Mouse (Mus musculus): ENCODE measurements at regions not wholly inside any gene's neighbourhood (a gene's known extent, or its start where the extent isn't known, plus 50 kb on each side); places are given as distances from the start of the nearest gene placed in this dataset.

DNA sequence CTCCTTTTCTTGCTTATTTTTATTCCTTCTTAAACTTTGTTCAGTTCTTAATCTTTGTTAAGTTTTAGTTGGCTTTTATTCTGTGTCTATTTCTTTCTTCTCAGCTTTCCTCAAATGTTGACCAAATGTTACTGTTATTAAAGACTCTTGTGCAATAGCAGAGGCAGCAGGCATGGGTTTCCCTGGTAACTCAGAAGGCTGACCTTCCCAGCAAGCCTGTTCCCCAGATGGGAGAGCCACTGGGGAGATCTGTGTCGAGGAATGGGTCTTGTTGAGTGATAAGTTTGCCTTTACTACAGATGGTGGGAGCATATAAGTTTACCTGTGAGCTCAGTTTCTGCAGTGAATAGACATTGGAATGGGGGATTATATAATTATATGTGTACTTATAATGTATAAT, 237.2 kb downstream of the Plpp3 start:
- peak in 1 of 2 experiments; percentile 10 for DNase-seq

DNA sequence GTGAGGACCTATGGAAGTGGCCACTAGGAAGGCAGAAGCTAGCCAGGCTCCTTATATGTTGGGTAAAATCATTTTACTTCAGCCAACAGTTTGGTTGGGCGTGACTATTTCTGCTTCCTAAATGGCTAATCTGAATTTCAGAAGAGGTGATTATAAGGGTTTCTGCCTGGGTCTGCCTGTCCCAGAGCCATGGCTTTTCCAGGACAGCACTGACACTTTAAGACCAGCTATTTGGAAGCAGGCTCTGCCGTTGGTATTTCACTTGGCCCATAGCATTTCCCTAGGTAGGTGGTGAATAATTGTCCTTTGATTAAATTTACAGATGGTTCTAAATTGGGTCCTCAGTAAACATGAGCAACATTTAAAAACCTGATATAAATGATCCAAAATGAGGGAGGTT, 240.3 kb downstream of the Plpp3 start:
- no peak for DNase-seq

DNA sequence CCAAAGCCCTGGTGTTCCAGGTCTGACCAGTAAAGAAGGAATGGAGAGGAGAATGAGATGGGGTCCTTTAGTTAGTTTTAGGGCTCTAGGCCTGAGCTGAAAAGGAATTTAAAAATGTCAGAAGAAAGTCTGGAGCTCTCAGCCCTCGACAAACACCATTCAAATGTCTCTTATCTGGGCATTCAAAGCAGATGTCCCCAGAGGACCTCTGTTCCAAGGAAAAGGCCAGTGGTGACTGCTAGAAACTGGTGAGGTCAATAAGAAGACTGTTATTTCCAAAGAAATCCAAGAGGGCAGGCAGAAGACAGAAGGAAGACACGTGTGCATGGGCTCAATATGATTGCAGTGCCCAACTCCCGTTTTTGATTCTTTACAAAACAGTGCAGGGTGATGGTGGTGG, 244.9 kb downstream of the Plpp3 start:
- DNase-seq, result no peak

DNA sequence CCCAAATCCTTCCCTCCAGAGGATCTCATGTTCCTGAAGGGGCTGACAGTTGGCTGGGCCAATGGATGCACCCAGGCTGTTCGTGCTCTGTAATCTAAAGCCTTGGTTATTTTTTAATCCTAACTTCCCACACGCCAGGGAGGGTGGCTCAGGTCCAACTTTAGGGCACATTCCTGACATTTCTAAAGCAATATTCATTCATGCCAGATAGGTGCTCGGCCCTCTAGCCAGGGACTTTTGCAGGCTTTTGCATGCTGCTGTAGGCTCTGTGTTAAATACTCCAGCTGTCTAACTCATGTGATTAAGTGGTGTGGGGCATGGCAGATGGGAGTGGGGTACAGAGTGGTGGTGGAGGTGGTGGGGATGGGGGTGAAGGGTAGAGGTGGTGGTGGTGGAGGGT, 246.0 kb downstream of the Plpp3 start:
- DNase-seq, result peak; percentile 55 to 57

DNA sequence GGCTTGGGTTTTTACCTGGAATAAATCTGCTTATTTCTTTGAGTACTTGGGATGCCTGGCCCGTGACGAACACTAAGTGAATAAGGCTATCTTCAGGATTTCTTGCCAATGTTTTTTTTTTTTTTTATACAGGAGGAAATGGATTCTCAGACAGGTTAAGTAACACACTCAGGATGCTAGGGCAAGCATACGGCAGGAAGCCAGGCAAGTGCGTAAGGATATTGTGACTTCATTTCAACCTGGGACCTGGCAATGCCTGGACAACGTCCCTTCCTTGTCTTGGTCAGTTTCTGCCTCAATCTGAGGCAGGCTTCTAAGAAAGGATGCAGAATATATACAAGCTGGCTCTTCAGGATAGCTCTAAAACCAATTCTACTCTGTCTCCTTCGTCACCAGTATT, 246.5 kb downstream of the Plpp3 start:
- DNase-seq, result peak; percentile 4 to 25

DNA sequence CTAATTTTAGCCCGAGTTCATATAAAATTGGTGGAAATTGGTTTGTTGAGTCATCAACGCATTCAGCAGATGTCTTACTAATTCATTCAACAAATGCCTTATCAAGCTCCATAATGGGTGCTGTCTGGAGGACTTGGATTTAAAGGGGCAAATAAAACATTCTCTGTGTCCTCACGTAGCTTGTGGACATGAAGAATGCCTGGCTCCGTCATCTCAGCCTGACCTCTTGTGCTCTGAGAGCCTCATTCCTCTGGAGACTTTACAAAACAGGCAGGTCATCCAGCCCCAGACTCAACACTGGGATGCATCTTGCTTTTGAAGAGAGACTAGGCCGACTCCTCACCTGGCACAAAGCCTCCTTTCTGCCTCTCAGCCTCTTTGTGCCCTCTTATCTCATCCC, 248.6 kb downstream of the Plpp3 start:
- no peak for DNase-seq

DNA sequence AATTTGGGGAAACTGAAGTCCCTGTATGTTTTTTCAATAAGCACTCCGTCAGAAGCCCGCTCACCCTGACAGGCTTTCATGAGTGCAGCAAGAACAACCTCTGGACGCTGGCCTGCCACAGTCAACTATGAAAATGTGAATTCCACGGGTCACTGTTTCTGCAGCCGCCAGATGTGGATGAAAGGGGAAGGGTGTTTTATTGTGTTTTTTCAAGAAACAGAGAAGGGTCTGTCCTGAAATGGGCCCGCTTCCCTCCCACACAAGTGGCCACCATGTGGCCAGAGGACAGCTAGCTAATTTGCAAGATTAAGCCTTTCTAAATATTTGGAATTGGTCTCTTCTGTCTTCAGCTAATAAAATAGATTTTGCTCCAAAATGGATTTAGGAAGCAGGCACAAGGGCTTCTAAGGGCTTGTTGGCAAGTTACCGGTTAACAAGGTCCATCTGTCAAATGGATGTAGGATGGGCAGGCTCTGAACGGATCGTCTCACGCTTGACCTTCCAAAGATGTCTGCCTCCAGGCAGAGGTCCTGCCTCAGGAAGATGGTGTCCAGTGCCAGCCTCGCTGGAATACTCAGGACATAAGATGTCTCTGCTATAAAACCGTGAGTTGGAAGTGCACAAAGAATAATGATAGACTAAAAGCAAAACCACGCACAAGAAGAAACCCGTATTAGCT, 249.8 kb downstream of the Plpp3 start:
- no peak for DNase-seq

DNA sequence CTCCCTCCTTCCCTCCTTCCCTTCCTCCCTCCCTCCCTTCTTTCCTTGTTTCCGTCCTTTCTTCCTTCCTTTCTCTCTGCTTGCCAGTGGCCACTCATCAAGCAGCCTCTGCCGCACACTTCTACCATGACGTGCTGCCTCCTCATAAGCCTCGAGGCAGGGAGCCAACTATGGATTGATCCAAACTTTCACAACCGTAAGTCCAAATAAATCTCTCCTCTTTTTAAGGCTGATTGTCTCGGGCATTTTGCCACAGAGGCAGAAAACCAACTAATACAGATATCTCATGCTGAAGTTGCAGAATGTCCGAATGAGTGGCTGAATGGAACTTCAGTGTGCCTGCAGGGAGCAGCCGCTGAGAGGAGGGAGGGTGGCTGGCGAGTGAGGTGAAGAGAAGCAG, 251.7 kb downstream of the Plpp3 start:
- DNase-seq, result no peak

DNA sequence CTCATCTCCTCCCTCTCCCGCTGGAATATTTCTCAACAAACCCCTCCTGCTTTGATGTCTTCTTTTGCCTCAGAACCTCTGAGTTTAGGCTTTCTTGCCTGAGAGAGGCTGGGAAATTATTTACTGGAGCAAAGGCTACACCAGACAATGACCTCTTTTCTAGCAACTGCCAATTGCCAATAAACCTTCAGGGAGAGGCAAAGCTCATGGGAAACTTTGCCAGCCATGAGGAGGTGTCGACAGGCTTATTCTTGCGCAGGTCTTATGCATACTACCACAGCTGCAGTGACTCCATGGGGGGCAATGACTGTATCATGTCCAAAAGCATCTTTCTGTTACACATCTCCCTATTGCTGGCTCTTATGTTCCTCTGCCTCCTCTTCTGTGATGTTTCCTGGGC, 260.0 kb downstream of the Plpp3 start:
- DNase-seq, result no peak

DNA sequence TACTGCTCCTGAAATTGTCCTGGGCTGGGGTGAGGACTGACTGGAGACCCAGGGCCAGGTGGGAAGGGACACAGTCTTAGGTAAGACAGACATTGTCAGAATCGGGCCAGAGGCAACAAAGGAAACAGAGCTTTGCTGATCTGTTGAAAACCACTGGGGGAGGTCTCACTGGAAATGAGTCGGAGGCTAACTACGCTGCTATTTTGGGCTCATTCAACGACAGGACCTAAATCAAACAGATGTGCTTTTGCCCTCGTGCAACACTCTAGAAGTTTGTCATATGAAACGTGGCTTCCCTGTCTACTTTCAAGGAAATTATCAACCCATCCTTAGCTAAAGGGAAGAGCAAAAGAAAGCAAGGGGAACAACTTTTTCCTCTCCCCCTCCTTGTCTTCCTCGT, 265.3 kb downstream of the Plpp3 start:
- DNase-seq, result no peak

DNA sequence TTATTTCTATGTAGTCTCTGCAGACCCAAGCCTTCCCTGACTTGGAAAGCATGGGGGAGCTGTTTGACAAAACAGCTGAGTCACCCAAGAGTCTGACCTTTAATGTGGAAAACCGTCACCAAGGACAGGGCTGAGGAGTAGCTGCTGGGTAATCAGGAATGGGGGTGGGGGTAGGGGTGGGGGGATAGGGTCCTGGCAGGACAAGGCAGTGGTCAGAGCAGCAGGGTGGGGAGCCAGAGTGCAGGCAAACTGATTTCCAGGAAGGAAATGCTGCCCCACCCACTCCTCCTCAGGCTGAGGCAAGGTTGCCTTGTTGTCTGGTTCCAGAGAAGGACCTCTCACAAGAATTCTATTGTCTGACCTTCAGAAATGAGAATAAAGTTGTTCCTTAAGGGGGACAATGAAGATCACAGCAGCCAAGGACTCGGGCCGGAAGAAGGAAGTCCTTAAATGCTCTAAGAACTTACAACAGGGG, 266.6 kb downstream of the Plpp3 start:
- DNase-seq, result no peak

DNA sequence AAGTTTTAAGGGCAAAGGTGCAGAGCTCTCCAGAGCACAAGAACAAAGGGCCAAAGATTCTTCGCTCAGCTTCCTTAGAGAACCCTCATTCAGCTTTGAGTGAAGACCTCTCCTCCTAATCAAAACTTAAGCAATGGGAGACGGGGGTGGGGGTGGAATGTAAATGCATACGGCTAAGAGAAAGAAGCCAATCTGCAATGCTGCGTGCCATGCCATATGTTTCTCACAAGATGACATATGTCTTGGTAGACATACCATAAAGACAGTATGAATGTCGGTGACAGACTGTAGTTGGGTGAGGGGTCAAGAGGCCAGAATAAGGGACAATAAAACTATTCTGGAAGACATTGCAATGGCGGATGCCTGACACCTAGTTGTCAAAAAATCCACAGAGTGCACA, 267.9 kb downstream of the Plpp3 start:
- no peak for DNase-seq

DNA sequence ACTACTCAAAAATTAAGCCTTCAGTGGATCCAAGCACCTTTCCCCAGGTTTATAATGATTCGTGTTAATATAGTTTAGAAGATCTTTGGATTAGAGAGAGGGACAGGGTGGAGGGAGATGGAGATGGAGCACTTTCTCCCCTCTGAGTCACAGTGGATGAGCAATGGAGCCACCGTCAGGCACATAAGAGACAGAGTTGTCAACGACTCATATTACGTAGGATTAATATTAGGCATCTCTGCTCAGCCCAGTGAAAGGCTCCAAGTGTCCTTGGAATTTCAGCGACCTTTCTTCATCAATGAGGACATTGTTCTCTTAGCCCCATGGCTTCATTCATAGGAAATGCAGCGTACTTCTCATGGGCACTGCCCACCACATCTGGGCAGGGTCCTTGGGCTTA, 270.4 kb downstream of the Plpp3 start:
- no peak for DNase-seq

DNA sequence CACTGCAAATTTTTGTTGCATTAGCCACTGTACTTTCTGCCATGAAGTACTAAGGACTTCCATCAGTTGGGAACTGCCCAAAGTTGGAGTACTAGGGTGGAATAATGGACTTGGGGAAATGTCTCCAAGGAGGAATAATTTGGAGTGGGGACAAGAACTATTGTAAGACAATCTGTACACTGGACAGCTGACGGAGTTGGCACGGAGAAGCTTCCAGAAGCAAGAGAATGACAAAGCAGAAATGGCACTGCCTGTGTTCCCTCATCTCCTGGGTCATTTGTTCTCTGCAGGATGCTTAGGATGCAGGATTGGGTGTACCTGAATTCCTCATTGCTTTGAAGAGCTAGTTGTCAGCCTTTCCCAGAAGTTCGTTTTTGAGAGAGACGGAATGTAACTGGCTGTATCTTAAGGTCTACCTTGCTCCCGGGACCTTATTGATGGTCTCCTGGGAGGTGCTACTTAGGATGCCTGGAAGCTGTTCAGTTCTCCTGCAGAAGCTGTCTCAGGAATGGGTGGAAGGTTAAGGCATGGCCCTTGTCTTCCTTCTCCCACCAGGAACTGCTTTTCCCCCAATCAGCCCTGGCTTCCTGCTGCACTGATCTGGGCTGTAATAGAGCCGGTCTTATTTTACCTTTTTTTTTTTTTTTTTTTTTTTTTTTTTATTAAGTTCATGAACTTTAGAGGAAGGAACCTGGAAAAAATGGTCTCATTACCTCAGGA, 272.4 kb downstream of the Plpp3 start:
- DNase-seq, result no peak

DNA sequence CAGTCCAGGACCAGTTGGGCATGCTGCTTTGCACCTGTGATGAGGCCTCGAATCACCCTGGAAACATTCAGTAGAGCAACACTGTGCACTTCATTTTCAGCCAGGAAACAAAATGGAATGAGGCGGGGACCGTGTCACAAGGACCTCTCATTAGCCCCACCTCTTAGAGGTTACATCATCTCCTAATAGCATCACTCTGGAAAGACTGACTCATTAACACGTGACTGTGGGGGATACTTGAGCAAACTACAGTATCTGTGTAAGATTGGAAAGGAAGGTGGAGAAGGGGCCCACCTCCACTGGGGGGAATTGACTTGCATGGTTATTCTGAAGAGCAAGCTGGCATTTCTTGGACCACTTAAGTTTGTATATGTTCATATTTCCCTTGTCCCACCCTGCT, 275.3 kb downstream of the Plpp3 start:
- no peak for DNase-seq

DNA sequence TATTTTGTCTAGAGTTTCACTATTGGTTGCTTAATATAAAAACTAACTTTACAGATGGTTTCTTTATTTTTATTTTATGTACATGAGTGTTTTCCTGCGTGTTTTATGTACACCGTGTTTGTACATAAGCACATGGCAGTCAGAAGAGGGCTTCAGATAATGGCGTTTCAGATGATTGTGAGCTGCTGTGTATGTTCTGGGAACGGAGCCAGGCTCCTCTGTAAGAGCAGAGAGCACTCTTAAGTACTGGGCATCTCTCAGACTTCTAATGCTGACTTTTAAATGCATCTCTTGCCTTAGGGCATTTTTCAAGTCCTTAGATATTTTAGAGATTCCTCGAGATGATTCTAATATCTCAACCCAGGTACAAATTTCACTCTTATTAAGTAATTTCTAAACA, 280.0 kb downstream of the Plpp3 start:
- DNase-seq, result no peak

DNA sequence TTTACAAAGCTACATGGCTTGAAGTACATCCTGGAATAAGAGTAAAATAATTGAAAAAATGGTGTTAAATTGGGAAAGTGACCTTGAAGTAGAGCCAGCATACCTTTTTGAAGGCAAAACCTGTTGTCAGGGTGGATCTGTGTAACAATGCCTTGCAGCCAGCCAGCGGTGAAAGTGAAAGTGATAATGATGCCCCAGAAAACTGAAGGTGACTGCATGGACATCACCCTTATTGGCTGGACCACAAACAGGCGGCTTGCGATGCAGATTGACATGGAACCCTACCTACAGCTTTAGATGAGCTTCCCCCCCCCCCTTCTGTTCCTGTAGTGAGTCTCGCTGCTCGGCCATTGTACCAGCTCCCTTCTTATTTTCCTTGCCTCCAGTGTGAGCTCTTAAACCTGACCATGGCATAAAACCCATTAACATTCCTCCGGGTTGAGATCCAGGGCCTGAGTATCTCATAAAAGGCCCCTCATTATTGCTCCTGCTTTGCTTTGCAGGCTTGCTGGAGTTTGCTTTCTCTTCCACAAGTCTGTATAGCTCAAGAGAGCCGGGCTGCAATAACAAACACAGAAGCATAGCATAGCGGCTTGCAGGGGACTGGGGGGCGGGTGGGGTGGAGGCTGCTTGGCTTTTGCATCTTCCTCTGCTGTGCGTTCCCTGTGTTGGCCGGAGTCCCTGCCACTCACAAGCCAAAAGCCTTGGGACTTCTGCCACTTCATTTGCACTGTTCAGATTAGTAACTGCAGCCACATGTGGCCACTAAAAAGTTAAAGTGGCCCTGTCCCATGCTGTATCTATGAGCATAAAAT, 292.1 kb downstream of the Plpp3 start:
- no peak for DNase-seq

DNA sequence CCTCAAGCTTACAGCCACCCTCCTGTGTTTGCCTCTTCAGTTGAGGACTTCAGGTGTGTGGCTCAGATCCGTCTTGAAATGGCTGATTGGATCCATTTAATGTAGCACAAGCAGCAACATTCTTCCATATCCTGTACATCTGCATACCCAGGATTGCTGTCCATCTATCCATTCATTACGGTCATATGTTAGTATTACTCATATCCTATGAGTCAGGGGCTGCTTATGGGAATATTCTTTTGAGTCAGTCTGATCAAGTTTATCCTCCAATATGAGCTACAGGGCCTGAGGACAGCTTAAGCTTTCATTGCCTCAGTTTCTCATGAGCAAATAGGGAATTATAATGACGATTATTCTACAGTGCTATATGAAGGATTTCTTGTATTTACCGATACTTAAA, 293.7 kb downstream of the Plpp3 start:
- no peak for DNase-seq

DNA sequence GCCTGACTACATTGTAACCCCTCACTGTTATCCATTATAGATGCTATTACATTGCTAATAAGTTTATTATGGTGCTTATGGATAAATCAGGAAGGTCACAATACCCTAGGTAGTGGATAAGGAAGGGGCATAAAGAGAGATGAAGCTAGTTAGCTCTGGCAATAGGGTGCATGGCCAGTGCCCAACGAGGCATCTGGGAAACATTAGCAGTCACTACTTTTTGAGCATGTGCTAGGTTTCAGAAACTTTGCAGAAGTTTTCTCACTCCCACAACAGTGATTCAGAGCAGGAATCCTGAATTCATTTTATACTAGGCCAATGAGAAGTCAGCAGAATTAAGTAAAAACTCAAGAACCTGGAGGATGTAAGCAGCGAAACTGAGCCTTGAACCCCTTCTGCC, 294.7 kb downstream of the Plpp3 start:
- no peak for DNase-seq

DNA sequence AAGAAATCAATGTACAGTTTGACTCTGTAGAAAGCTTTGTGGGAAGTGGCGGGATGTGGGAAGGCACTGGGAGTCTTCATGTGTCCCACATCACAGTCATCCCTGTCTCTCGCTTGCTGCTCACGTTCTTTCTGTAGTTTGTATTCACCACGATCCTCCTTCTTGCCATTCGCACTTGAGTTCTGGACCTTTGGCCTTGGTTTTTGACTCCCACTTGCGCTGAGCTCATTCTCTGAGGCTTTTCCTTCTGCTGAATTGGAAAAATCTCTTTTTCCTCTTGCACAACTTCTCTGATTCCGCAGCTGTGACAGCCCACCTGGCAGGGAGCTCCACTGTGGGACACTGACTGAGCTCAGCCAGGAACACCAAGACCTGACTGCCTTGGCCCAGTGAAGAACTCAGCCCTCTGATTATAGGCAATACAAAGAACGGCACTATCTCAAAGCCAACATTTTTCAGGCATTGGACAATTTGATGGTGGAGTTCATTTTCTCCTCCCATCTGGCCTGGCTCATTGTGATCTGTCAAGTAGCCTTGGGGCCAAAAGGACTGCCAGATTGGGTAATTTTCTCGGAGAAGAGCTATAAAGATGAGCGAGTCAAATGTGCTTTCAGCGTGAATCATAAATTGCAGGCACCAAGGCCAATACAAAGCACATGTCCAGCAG, 299.9 kb downstream of the Plpp3 start:
- peak; percentile 64 to 66 for DNase-seq

DNA sequence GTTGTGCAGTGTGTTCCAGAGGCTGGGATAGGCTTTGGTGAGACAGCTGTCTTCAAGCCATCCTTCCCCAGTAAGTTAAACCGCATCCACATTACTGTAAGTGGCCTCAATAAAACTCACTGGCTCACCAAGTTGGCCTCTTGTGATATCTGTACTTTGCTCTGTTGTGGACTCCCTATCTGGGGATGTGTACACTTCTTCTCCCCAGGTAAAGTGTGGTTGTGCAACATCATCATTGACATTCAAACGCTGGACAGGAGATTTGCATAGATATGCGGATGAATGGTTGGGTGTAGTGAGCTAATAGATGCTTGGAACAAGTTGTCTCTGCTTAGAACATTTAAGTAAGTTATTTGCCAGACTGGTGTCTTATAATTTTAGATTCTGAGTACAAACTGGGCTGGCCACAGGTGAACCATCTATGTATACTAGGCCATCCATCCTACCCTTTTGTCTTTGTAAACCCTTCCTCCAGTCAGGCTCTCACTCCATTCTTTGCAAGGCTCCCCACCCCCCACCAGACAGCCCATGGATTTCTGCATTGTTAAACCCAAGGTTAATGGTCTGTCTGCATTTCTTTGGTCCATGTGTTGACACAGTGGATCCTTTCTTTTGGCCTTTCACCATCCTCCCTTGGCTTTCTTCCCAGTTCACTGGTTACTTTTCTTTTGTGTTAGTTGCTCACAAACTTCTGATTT, 303.0 kb downstream of the Plpp3 start:
- no peak for DNase-seq

DNA sequence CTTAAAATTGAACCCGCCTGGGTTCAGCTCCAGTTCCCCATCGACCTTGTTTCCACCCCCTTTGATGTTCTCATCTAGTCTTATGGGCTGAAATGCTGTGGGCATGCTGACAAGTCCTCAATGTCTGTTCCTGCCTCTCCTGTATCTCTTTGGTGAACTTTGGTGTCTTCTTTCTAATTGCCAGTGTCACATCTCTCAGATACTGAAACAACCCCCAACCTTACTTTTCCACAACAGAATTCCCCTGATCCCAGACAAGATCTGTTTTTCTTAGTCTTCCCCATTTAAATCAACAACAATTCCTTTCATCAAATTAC, 303.5 kb downstream of the Plpp3 start:
- DNase-seq, result no peak

DNA sequence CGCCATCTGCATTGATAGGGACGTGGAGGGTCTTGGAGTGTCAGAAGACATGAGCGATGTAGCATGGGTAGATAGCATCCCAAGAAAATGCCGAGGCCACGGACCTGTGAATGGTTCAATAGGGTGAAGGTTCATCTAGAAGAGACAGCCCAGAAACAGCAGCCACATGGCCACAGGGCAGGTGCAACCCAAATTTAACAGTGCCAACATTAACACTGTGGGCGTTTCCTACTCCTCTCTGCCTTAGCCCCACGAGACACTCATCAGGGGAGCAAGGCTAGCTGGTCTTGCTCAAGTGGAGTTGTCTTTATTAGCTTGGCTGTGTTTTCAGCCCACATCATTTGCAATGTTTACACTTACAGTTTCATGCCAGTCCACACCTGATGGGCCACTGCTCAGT, 310.7 kb downstream of the Plpp3 start:
- DNase-seq, result no peak
